Mouse (Mus musculus) CD4-positive naive resting alpha-beta T cell, adult 57 days (primary cell): Measurements from ENCODE around the gene Cys1. TPM values are rescaled to one million over a fixed set of nuclear protein-coding genes. Genes with fewer than 3 reads are reported as not detected.

Experiments
- total RNA-seq: library from RNA; stranded (reverse); gene quantifications from one replicate; pipeline ENCODE4 v1.2.4, GENCODE M21; 2023

The Cys1 gene
- not detected for total RNA-seq

DNA sequence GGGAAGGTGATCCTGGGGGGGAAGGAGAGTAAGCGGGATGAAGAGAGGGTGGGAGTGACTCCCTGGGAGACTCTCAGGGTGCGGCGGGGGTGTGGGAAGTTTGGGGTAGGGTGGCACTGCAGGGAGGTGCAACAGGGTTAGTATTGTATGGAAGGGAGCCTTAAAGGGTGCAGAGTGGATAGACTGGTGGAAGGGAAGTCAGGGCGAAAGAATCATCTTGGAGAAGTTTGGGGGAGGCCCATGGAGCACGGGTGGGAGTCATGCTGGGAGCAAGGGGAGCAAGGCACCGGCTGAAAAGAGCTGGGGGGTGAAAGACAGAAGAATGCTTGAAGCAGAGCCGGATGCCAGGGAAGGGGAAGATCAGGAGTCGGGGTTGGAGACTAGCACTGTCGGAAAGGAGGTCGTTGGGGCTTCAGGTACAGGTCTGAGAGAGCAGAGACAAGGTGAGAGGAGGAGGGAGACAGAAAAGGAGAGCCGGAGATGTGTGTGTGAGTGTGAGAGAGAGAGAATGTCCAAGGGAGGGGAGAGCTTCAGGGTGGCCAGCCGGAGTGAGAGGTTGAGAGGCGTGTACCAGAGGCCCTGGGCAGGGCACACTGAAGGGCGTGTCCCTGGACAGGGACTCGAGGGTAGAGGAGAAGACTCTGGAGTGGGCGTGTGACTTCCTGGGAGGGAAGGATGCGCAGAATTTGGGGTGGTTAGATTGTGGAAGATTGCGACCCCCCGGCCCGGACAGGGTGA lies at the start of gene Cys1:
Cys1 (minus strand) TSS at position 528 of the 738 bp plus-strand sequence.

DNA sequence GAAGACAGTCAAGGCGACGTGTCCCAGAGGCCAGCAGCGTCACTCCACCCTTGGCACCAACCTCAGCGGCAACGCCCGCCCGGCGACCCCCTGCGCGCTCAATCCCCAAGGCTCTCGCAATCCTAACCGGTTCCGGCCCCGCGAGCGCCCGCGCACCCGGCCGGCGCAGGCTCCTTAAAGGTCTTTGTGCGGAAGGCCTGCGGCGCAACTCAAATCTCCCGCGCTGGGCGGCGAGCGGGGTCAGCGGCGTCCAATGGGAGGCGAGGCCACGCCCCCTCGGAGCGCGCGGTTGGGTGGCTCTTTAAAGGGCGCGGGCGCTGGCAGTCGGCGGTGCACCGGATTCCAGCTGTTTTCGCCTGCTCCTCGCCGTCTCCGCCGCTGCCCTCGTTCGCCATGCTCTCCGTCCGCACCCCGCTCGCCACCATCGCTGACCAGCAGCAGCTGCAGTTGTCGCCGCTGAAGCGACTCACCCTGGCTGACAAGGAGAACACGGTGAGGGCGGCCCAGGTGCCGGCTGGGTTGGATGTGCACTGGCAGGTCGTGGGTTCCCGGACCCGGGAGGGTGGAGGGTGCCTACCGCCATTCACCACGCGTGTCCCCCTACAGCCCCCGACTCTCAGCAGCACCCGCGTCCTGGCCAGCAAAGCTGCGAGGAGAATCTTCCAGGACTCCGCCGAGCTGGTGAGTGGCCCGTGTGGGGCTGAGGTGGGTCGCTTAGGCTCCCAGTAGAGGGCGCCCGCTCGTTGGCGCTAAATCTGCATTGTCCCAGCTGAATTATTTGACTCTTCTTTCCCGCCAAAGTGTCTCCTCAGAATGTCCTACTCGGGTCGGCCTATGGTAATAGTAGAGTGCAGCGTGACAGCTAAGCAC lies 26.6 kb upstream of the Cys1 start, which contains the start of gene Rrm2:
Rrm2 (plus strand) TSS at position 288 of the 870 bp plus-strand sequence.

DNA sequence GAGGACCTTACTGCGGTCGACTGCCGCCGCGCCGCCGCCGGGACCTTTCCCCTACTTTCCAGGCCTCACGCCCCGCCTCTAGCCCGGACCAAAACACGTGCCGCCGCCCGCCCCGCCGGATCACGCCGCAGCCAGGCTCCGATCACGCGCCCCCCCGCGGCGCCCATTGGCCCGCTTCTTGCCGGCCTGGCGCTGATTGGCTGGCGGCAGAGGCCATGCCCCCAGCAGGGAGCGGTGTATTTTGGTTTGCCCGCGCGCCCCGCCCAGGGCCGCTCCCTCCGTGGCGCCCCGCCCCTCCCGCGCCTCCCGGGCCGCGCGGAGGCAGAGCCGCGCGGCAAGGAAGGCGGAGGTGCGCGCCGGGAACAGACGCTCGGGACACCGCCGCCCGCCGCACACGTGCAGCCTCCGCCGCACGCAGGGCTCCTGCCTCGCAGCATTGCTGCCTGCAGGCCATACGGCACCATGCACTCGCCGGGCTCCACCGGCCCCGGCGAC lies 30.5 kb downstream of the Cys1 start, which contains the start of gene Klf11:
Klf11 (plus strand) TSS at position 212 of the 495 bp plus-strand sequence.

Other genes starting within 250 kb of the Cys1 start
- 45.0 TPM for gene Taf1b, start 183.5 kb downstream of the Cys1 start, total RNA-seq
- 1.8 TPM for gene Grhl1, start 109.5 kb downstream of the Cys1 start, total RNA-seq
- 43.8 TPM for gene Klf11, start 30.5 kb downstream of the Cys1 start, total RNA-seq
- gene Rrm2, start 26.4 kb upstream of the Cys1 start, total RNA-seq: 3.8 TPM
- 2.2 TPM for gene Mboat2, start 149.1 kb upstream of the Cys1 start, total RNA-seq